Mouse (Mus musculus) brain, adult 2 months (tissue): Measurements from ENCODE around the gene Armc9.

Source experiments
- DNase-seq: peaks from one replicate; pipeline ENCODE4 v3.0.0; 2011; ENCODE audit warnings: low read depth, low spot score

Armc9 gene

GRCm38 (mm10) chr1:86225195-86225594, 70.6 kb downstream of the Armc9 start:
- peak; percentile 67 for DNase-seq

- no peak for DNase-seq
These were observed 74.1 kb downstream of the Armc9 start for GRCm38 (mm10) chr1:86228653-86229052.

GRCm38 (mm10) chr1:86229184-86229829, 74.7 kb downstream of the Armc9 start:
- DNase-seq, result peak; percentile 21

- DNase-seq, result no peak
These were observed 78.1 kb downstream of the Armc9 start for GRCm38 (mm10) chr1:86232631-86233030.

GRCm38 (mm10) chr1:86233808-86234207, 79.2 kb downstream of the Armc9 start:
- DNase-seq, result peak; percentile 21

GRCm38 (mm10) chr1:86235118-86235517, 80.5 kb downstream of the Armc9 start:
- DNase-seq, result peak; percentile 66

- peak; percentile 23 for DNase-seq
These were observed 81.9 kb downstream of the Armc9 start for GRCm38 (mm10) chr1:86236442-86236841.

- no peak for DNase-seq
These were observed 84.4 kb downstream of the Armc9 start for GRCm38 (mm10) chr1:86239010-86239409.

- peak; percentile 53 for DNase-seq
These were observed 85.3 kb downstream of the Armc9 start for GRCm38 (mm10) chr1:86239871-86240270.

- DNase-seq, result no peak
These were observed 86.4 kb downstream of the Armc9 start for GRCm38 (mm10) chr1:86240959-86241358.

GRCm38 (mm10) chr1:86243490-86243889, 88.9 kb downstream of the Armc9 start:
- DNase-seq, result no peak

- DNase-seq, result peak; percentile 86
These were observed 90.9 kb downstream of the Armc9 start for GRCm38 (mm10) chr1:86245301-86246085.

- DNase-seq, result no peak
These were observed 98.8 kb downstream of the Armc9 start for GRCm38 (mm10) chr1:86253410-86253809.

GRCm38 (mm10) chr1:86256311-86256710, 101.7 kb downstream of the Armc9 start:
- peak; percentile 74 for DNase-seq

GRCm38 (mm10) chr1:86257228-86257627, 102.6 kb downstream of the Armc9 start:
- no peak for DNase-seq

GRCm38 (mm10) chr1:86258171-86258824, 103.7 kb downstream of the Armc9 start:
- no peak for DNase-seq

- no peak for DNase-seq
These were observed 109.2 kb downstream of the Armc9 start for GRCm38 (mm10) chr1:86263564-86264339.

GRCm38 (mm10) chr1:86265060-86265459, 110.5 kb downstream of the Armc9 start:
- no peak for DNase-seq

GRCm38 (mm10) chr1:86268492-86269189, 114.1 kb downstream of the Armc9 start:
- DNase-seq, result peak; percentile 25

- no peak for DNase-seq
These were observed 114.6 kb downstream of the Armc9 start for GRCm38 (mm10) chr1:86269190-86269508.

GRCm38 (mm10) chr1:86271707-86272106, 117.1 kb downstream of the Armc9 start:
- no peak for DNase-seq
